ENCODE assay signal across 36 mouse cellular contexts in genomic region chr10:77869651-77870050, GRCm38 (mm10). TPM values are rescaled to one million over a fixed set of nuclear protein-coding genes. Genes with fewer than 3 reads are reported as not detected.
DNase-seq lines count a peak whose midpoint lies in the region; ATAC-seq and TF ChIP-seq lines count a peak whose summit lies in the region.
"Had no signal": no experiment of that assay in that cellular context is flagged by ENCODE, and none has a peak within 500 bp of the region (broad histone marks: within the 10 kb centered on the region; RNA-seq: fewer than 3 reads in every experiment).

No protein-coding gene starts in this region.

- no peak overlapping the region for H3K4me3 ChIP-seq in lung, embryonic 14.5 days (ENCODE audit: low read depth, low read length)
- H3K4me3 ChIP-seq in lung, postnatal 0 days (ENCODE audit: low read depth, low read length) = no peak overlapping the region
- H3K4me3 ChIP-seq in forebrain, embryonic 10.5 days = no peak overlapping the region
- H3K4me3 ChIP-seq: embryonic facial prominence, embryonic 10.5 days; embryonic facial prominence, embryonic 13.5 days; gastrocnemius, adult 2 months; heart, embryonic 12.5 days; heart, embryonic 15.5 days had no signal

- no peak overlapping the region for H3K4me2 ChIP-seq in lung, embryonic 14.5 days
- no peak overlapping the region for H3K4me2 ChIP-seq in lung, postnatal 0 days (replicated peaks; ENCODE audit: low read depth, low read length)
- H3K4me2 ChIP-seq: embryonic facial prominence, embryonic 13.5 days; heart, embryonic 12.5 days; heart, embryonic 15.5 days; hindbrain, embryonic 14.5 days had no signal

- H3K9ac ChIP-seq in lung, embryonic 14.5 days = no peak overlapping the region
- no peak overlapping the region for H3K9ac ChIP-seq in lung, postnatal 0 days (replicated peaks; ENCODE audit: low read depth)
- H3K9ac ChIP-seq: embryonic facial prominence, embryonic 13.5 days; forebrain, postnatal 0 days; heart, embryonic 12.5 days; heart, embryonic 15.5 days; hindbrain, embryonic 14.5 days had no signal

- H3K4me1 ChIP-seq in lung, embryonic 14.5 days (ENCODE audit: insufficient read depth) = 0 out of 2 replicates have a peak, but pooled peaks cover under 1% of the 10 kb centered on the region
- no peaks in the 10 kb centered on the region for H3K4me1 ChIP-seq in lung, postnatal 0 days (ENCODE audit: insufficient read depth, low read depth, low read length)
- peaks cover 8% of the 10 kb centered on the region for H3K4me1 ChIP-seq in forebrain, embryonic 10.5 days
- H3K4me1 ChIP-seq: embryonic facial prominence, embryonic 13.5 days; heart, embryonic 15.5 days had no signal

- H3K27me3 ChIP-seq in lung, embryonic 14.5 days (ENCODE audit: insufficient read depth, low read length) = no peaks in the 10 kb centered on the region
- H3K27me3 ChIP-seq in lung, postnatal 0 days (replicated peaks; ENCODE audit: insufficient read depth, low read length) = peaks cover 8% of the 10 kb centered on the region; the same call in 1 of the 2 replicates
- H3K27me3 ChIP-seq in forebrain, embryonic 10.5 days (ENCODE audit: poor library complexity, severe bottlenecking) = no peaks in the 10 kb centered on the region
- H3K27me3 ChIP-seq: embryonic facial prominence, embryonic 13.5 days had no signal

- peak; percentile 49; the same call in 1 of the 2 replicates for TF ChIP-seq EP300 in lung, postnatal 0 days (IDR thresholded peaks at IDR 0.05)

- peak; percentile 60 for ATAC-seq in lung, embryonic 14.5 days (ENCODE audit: insufficient read depth)
- ATAC-seq in lung, postnatal 0 days = peak; percentile 88
- ATAC-seq in granulocyte monocyte progenitor cell, adult 5-6 weeks (replicated peaks; ENCODE audit: poor library complexity, severe bottlenecking) = no peak
- no peak for ATAC-seq in erythroblast, adult 5-6 weeks (replicated peaks; ENCODE audit: low FRiP score, poor library complexity, severe bottlenecking)
- ATAC-seq: CD4-positive, CD25-positive, alpha-beta regulatory T cell, adult 4 months; forebrain, embryonic 14.5 days; forebrain, postnatal 0 days; hindbrain, postnatal 0 days had no signal

- peak; percentile 66 for DNase-seq in lung, embryonic 14.5 days
- peak; percentile 78 for DNase-seq in lung, postnatal 0 days (ENCODE audit: low spot score)
- DNase-seq in lung, postnatal 25 days (ENCODE audit: low spot score) = peak; percentile 62
- no peak for DNase-seq in kidney, postnatal 14 days
- no peak for DNase-seq in forebrain, embryonic 10.5 days (ENCODE audit: extremely low spot score, low spot score)
- DNase-seq: adrenal gland, adult 2 months; adrenal gland, postnatal 14 days; cerebellum, adult 11 months; cerebellum, adult 2 months; cerebellum, adult 9-11 months; cerebellum, postnatal 25 days; embryo, embryonic 11 days; forebrain, postnatal 0 days; gastrocnemius, adult 2 months; gastrocnemius, postnatal 14 days; heart, adult 18-20 months; heart, postnatal 10 days; heart, postnatal 4 days had no signal

- H3K36me3 ChIP-seq in lung, embryonic 14.5 days (ENCODE audit: insufficient read depth) = no peaks in the 10 kb centered on the region
- H3K36me3 ChIP-seq in lung, postnatal 0 days (ENCODE audit: insufficient read depth, low read length) = no peaks in the 10 kb centered on the region
- H3K36me3 ChIP-seq in forebrain, embryonic 10.5 days (replicated peaks) = no peaks in the 10 kb centered on the region
- H3K36me3 ChIP-seq: embryonic facial prominence, embryonic 10.5 days; embryonic facial prominence, embryonic 13.5 days; heart, embryonic 12.5 days; heart, embryonic 15.5 days had no signal

- 63% methylated on average over 7 of the region's 7 CpGs for WGBS in lung, embryonic 14.5 days
- WGBS in lung, postnatal 0 days = 57% methylated on average over 7 of the region's 7 CpGs
- 89% methylated on average over 7 of the region's 7 CpGs for WGBS in forebrain, embryonic 10.5 days

- no peaks in the 10 kb centered on the region for H3K9me3 ChIP-seq in lung, embryonic 14.5 days (ENCODE audit: low read depth, low read length)
- no peaks in the 10 kb centered on the region for H3K9me3 ChIP-seq in lung, postnatal 0 days (ENCODE audit: low read length)
- no peaks in the 10 kb centered on the region for H3K9me3 ChIP-seq in forebrain, embryonic 10.5 days
- H3K9me3 ChIP-seq: embryonic facial prominence, embryonic 10.5 days; embryonic facial prominence, embryonic 13.5 days; heart, embryonic 15.5 days had no signal

- TF ChIP-seq CTCF in lung, embryonic 14.5 days (IDR thresholded peaks at IDR 0.05; ENCODE audit: low read depth) = no peak
- TF ChIP-seq CTCF in lung, postnatal 0 days (IDR thresholded peaks at IDR 0.05) = no peak

- H3K27ac ChIP-seq in lung, embryonic 14.5 days (ENCODE audit: low read depth) = no peak overlapping the region
- H3K27ac ChIP-seq in lung, postnatal 0 days (ENCODE audit: low read length) = no peak overlapping the region
- H3K27ac ChIP-seq in forebrain, embryonic 10.5 days = no peak overlapping the region
- H3K27ac ChIP-seq: embryonic facial prominence, embryonic 10.5 days; embryonic facial prominence, embryonic 13.5 days; gastrocnemius, adult 2 months; heart, embryonic 15.5 days; hindbrain, embryonic 14.5 days; hindbrain, postnatal 0 days had no signal

RNA-seq across cellular contexts. Expression of gene Gm3285, which starts 7.9 kb away (rescaled TPM):
- polyA plus RNA-seq in lung, embryonic 14.5 days (2014; fragmentation: Nextera tagmentation; extraction: Ambion mirVana) = not detected in 2 replicates
- not detected in 2 replicates for polyA plus RNA-seq in lung, postnatal 0 days (2015; fragmentation: Nextera tagmentation; extraction: Ambion mirVana)
- not detected in 2 replicates for total RNA-seq in granulocyte monocyte progenitor cell, adult 5-6 weeks (2014; fragmentation: Nextera tagmentation)
- not detected in 2 replicates for total RNA-seq in granulocyte monocyte progenitor cell, adult 5-6 weeks (2017)
- not detected in 2 replicates for total RNA-seq in erythroblast, adult 5-6 weeks (2015; ENCODE audit: low replicate concordance)
- not detected in 2 replicates for total RNA-seq in erythroblast, adult 5-6 weeks (2017; ENCODE audit: low replicate concordance)
- not detected in 2 replicates for polyA plus RNA-seq in forebrain, embryonic 10.5 days (2016; fragmentation: Nextera tagmentation; extraction: Ambion mirVana)
- total RNA-seq: adrenal gland, adult 2 months; adrenal gland, postnatal 14 days; adrenal gland, postnatal 4 days; common myeloid progenitor, adult 5-6 weeks; gastrocnemius, adult 2 months; gastrocnemius, postnatal 14 days; gastrocnemius, postnatal 4 days; heart, adult 18-20 months; heart, postnatal 10 days; heart, postnatal 4 days; hindbrain, postnatal 0 days; MEL had no signal
- polyA plus RNA-seq: adrenal gland, adult 2 months; C2C12; CD4-positive, CD25-positive, alpha-beta regulatory T cell, adult 4 months; cerebellum, adult 2 months; embryonic facial prominence, embryonic 10.5 days; embryonic facial prominence, embryonic 13.5 days; forebrain, embryonic 11.5 days; forebrain, embryonic 14.5 days; forebrain, postnatal 0 days; frontal cortex, adult 2 months; heart, embryonic 12.5 days; heart, embryonic 15.5 days; hindbrain, embryonic 11.5 days; hindbrain, embryonic 14.5 days; hindbrain, postnatal 0 days had no signal

RNA-seq across cellular contexts. Expression of gene Gm10318, which starts 17.0 kb away (rescaled TPM):
- polyA plus RNA-seq in lung, embryonic 14.5 days (2014; fragmentation: Nextera tagmentation; extraction: Ambion mirVana) = not detected in 2 replicates
- polyA plus RNA-seq in lung, postnatal 0 days (2015; fragmentation: Nextera tagmentation; extraction: Ambion mirVana) = not detected in 2 replicates
- total RNA-seq in granulocyte monocyte progenitor cell, adult 5-6 weeks (2014; fragmentation: Nextera tagmentation) = not detected in 2 replicates
- not detected in 2 replicates for total RNA-seq in granulocyte monocyte progenitor cell, adult 5-6 weeks (2017)
- not detected in 2 replicates for total RNA-seq in erythroblast, adult 5-6 weeks (2015; ENCODE audit: low replicate concordance)
- total RNA-seq in erythroblast, adult 5-6 weeks (2017; ENCODE audit: low replicate concordance) = not detected in 2 replicates
- not detected in 2 replicates for polyA plus RNA-seq in forebrain, embryonic 10.5 days (2016; fragmentation: Nextera tagmentation; extraction: Ambion mirVana)
- total RNA-seq: adrenal gland, adult 2 months; adrenal gland, postnatal 14 days; adrenal gland, postnatal 4 days; common myeloid progenitor, adult 5-6 weeks; forebrain, postnatal 0 days; gastrocnemius, adult 2 months; gastrocnemius, postnatal 14 days; gastrocnemius, postnatal 4 days; heart, adult 18-20 months; heart, postnatal 10 days; heart, postnatal 4 days; hindbrain, postnatal 0 days; MEL had no signal
- polyA plus RNA-seq: adrenal gland, adult 2 months; C2C12; CD4-positive, CD25-positive, alpha-beta regulatory T cell, adult 4 months; cerebellum, adult 2 months; embryonic facial prominence, embryonic 10.5 days; embryonic facial prominence, embryonic 13.5 days; forebrain, embryonic 11.5 days; forebrain, embryonic 14.5 days; forebrain, postnatal 0 days; frontal cortex, adult 2 months; heart, embryonic 12.5 days; heart, embryonic 15.5 days; hindbrain, embryonic 11.5 days; hindbrain, embryonic 14.5 days; hindbrain, postnatal 0 days had no signal

RNA-seq across cellular contexts. Expression of gene Gm36176, which starts 23.0 kb away (rescaled TPM):
- not detected in 2 replicates for polyA plus RNA-seq in lung, embryonic 14.5 days (2014; fragmentation: Nextera tagmentation; extraction: Ambion mirVana)
- not detected in 2 replicates for polyA plus RNA-seq in lung, postnatal 0 days (2015; fragmentation: Nextera tagmentation; extraction: Ambion mirVana)
- not detected in 2 replicates for total RNA-seq in granulocyte monocyte progenitor cell, adult 5-6 weeks (2014; fragmentation: Nextera tagmentation)
- not detected in 2 replicates for total RNA-seq in granulocyte monocyte progenitor cell, adult 5-6 weeks (2017)
- not detected in 2 replicates for total RNA-seq in erythroblast, adult 5-6 weeks (2015; ENCODE audit: low replicate concordance)
- total RNA-seq in erythroblast, adult 5-6 weeks (2017; ENCODE audit: low replicate concordance) = not detected in 2 replicates
- not detected in 2 replicates for polyA plus RNA-seq in forebrain, embryonic 10.5 days (2016; fragmentation: Nextera tagmentation; extraction: Ambion mirVana)
- total RNA-seq: adrenal gland, adult 2 months; adrenal gland, postnatal 14 days; adrenal gland, postnatal 4 days; common myeloid progenitor, adult 5-6 weeks; forebrain, postnatal 0 days; gastrocnemius, adult 2 months; gastrocnemius, postnatal 14 days; gastrocnemius, postnatal 4 days; heart, adult 18-20 months; heart, postnatal 10 days; heart, postnatal 4 days; hindbrain, postnatal 0 days; MEL had no signal
- polyA plus RNA-seq: adrenal gland, adult 2 months; C2C12; CD4-positive, CD25-positive, alpha-beta regulatory T cell, adult 4 months; cerebellum, adult 2 months; embryonic facial prominence, embryonic 10.5 days; embryonic facial prominence, embryonic 13.5 days; forebrain, embryonic 11.5 days; forebrain, embryonic 14.5 days; forebrain, postnatal 0 days; frontal cortex, adult 2 months; heart, embryonic 12.5 days; heart, embryonic 15.5 days; hindbrain, embryonic 11.5 days; hindbrain, embryonic 14.5 days; hindbrain, postnatal 0 days had no signal

RNA-seq across cellular contexts. Expression of gene Lrrc3, which starts 32.7 kb away (rescaled TPM):
- polyA plus RNA-seq in lung, embryonic 14.5 days (2014; fragmentation: Nextera tagmentation; extraction: Ambion mirVana) = 3.4 and 4.2 TPM in 2 replicates
- 1.2 and 1.6 TPM in 2 replicates for polyA plus RNA-seq in lung, postnatal 0 days (2015; fragmentation: Nextera tagmentation; extraction: Ambion mirVana)
- total RNA-seq in granulocyte monocyte progenitor cell, adult 5-6 weeks (2014; fragmentation: Nextera tagmentation) = not detected in 2 replicates
- not detected in 2 replicates for total RNA-seq in granulocyte monocyte progenitor cell, adult 5-6 weeks (2017)
- not detected in 2 replicates for total RNA-seq in erythroblast, adult 5-6 weeks (2015; ENCODE audit: low replicate concordance)
- not detected in 2 replicates for total RNA-seq in erythroblast, adult 5-6 weeks (2017; ENCODE audit: low replicate concordance)
- polyA plus RNA-seq in forebrain, embryonic 10.5 days (2016; fragmentation: Nextera tagmentation; extraction: Ambion mirVana) = 2.4 and 2.5 TPM in 2 replicates
- polyA plus RNA-seq: CD4-positive, CD25-positive, alpha-beta regulatory T cell, adult 4 months had no signal

RNA-seq across cellular contexts. Expression of gene Krtap10-10, which starts 33.9 kb away (rescaled TPM):
- polyA plus RNA-seq in lung, embryonic 14.5 days (2014; fragmentation: Nextera tagmentation; extraction: Ambion mirVana) = not detected in 2 replicates
- polyA plus RNA-seq in lung, postnatal 0 days (2015; fragmentation: Nextera tagmentation; extraction: Ambion mirVana) = not detected in 2 replicates
- 0.75 TPM in 1 of 2 replicates, not detected in the other for total RNA-seq in granulocyte monocyte progenitor cell, adult 5-6 weeks (2014; fragmentation: Nextera tagmentation)
- not detected in 2 replicates for total RNA-seq in granulocyte monocyte progenitor cell, adult 5-6 weeks (2017)
- not detected in 2 replicates for total RNA-seq in erythroblast, adult 5-6 weeks (2015; ENCODE audit: low replicate concordance)
- total RNA-seq in erythroblast, adult 5-6 weeks (2017; ENCODE audit: low replicate concordance) = not detected in 2 replicates
- polyA plus RNA-seq in forebrain, embryonic 10.5 days (2016; fragmentation: Nextera tagmentation; extraction: Ambion mirVana) = not detected in 2 replicates
- total RNA-seq: adrenal gland, adult 2 months; adrenal gland, postnatal 14 days; adrenal gland, postnatal 4 days; common myeloid progenitor, adult 5-6 weeks; forebrain, postnatal 0 days; gastrocnemius, adult 2 months; gastrocnemius, postnatal 14 days; gastrocnemius, postnatal 4 days; heart, adult 18-20 months; heart, postnatal 10 days; heart, postnatal 4 days; hindbrain, postnatal 0 days; MEL had no signal
- polyA plus RNA-seq: adrenal gland, adult 2 months; C2C12; CD4-positive, CD25-positive, alpha-beta regulatory T cell, adult 4 months; cerebellum, adult 2 months; embryonic facial prominence, embryonic 10.5 days; embryonic facial prominence, embryonic 13.5 days; forebrain, embryonic 11.5 days; forebrain, embryonic 14.5 days; forebrain, postnatal 0 days; frontal cortex, adult 2 months; heart, embryonic 12.5 days; heart, embryonic 15.5 days; hindbrain, embryonic 11.5 days; hindbrain, embryonic 14.5 days; hindbrain, postnatal 0 days had no signal

Comparison
In these comparisons a context has a peak if more than half of its experiments do, and no peak if none do; other contexts are left out.
1. ATAC-seq: peak in lung, embryonic 14.5 days (single experiment) and lung, postnatal 0 days (single experiment); none in granulocyte monocyte progenitor cell, adult 5-6 weeks (single experiment) and erythroblast, adult 5-6 weeks (single experiment).
2. DNase-seq: peak in lung, embryonic 14.5 days (single experiment), lung, postnatal 0 days (single experiment) and lung, postnatal 25 days (single experiment); none in kidney, postnatal 14 days (single experiment) and forebrain, embryonic 10.5 days (single experiment).